Mouse (Mus musculus) stomach, embryonic 16.5 days (tissue): ENCODE measurements around the gene Gtf2h3. TPM values are rescaled to one million over a fixed set of nuclear protein-coding genes. Genes with fewer than 3 reads are reported as not detected.

Experiments
- ATAC-seq: fragments of 200-750 bp; cut with Nextera tagmentation; 2 replicates; pipeline ENCODE4 v1.8.0; 2017; ENCODE audit warnings: moderate number of reproducible peaks, moderate TSS enrichment; ENCODE audit not compliant: insufficient read depth, low FRiP score
- H3K27ac ChIP-seq: fragments of 300-500 bp; sonication (generic); 2 replicates; pipeline ENCODE4 v1.5.1; 2014; ENCODE audit warnings: low read length
- H3K27me3 ChIP-seq: fragments of 300-500 bp; sonication (generic); 2 replicates; pipeline ENCODE4 v1.6.1; 2014; ENCODE audit warnings: low read length, control low read depth, mixed read lengths; ENCODE audit not compliant: control insufficient read depth, insufficient read depth
- H3K36me3 ChIP-seq: fragments of 300-500 bp; sonication (generic); 2 replicates; pipeline ENCODE4 v1.6.1; 2014; ENCODE audit warnings: low read length; ENCODE audit not compliant: control insufficient read depth, insufficient read depth
- H3K4me1 ChIP-seq: fragments of 300-500 bp; sonication (generic); 2 replicates; pipeline ENCODE4 v1.6.1; 2014; ENCODE audit warnings: low read length, control low read depth, mixed read lengths; ENCODE audit not compliant: control insufficient read depth, insufficient read depth
- H3K4me2 ChIP-seq: fragments of 300-500 bp; sonication (generic); 2 replicates; pipeline ENCODE4 v1.6.1; 2014; ENCODE audit warnings: low read depth, low read length, mixed read lengths
- H3K4me3 ChIP-seq: fragments of 300-500 bp; sonication (generic); replicated peaks from 2 replicates; pipeline ENCODE4 v1.5.1; 2014; ENCODE audit warnings: mild to moderate bottlenecking, low read length
- H3K9ac ChIP-seq: fragments of 300-500 bp; sonication (generic); 2 replicates; pipeline ENCODE4 v1.6.1; 2014; ENCODE audit warnings: low read length
- H3K9me3 ChIP-seq: fragments of 300-500 bp; sonication (generic); replicated peaks from 2 replicates; pipeline ENCODE4 v1.6.1; 2016; ENCODE audit warnings: low read length, control low read depth; ENCODE audit not compliant: control insufficient read depth
- WGBS: fragments of 180-500 bp; shearing (Covaris S2); extraction: QIAGEN DNeasy Blood & Tissue Kit; methylation state at CpG from one replicate; pipeline ENCODE4 v1.1.7; 2014; 5-methylcytosine and 5-hydroxymethylcytosine counted together
- polyA plus RNA-seq: library from polyadenylated mRNA; unstranded; fragments of >200 nt; fragmentation: Nextera tagmentation; extraction: Ambion mirVana; gene quantifications from 2 replicates; pipeline ENCODE4 v1.2.1, GENCODE M21; 2015

Gtf2h3 gene
- polyA plus RNA-seq, 1 experiment from 2014 or later = 52.2 TPM

GRCm38 (mm10) chr5:124602349-124602748 lies 23.4 kb downstream of the Gtf2h3 start:
- Histone ChIP-seq H3K4me1 (no peaks in the 10 kb centered on the region; the same call in 1 of the 2 replicates), H3K9me3 (no peaks in the 10 kb centered on the region), H3K4me2 (no peak overlapping the region), H3K36me3 (no peaks in the 10 kb centered on the region), H3K27me3 (no peaks in the 10 kb centered on the region), H3K9ac (no peak overlapping the region), H3K4me3 (no peak overlapping the region), H3K27ac (no peak overlapping the region)
- WGBS = 71% methylated on average over 5 of the region's 5 CpGs
- no peak for ATAC-seq

GRCm38 (mm10) chr5:124604296-124604695 lies 25.4 kb downstream of the Gtf2h3 start:
- no peaks in the 10 kb centered on the region for H3K9me3 ChIP-seq
- H3K27ac ChIP-seq = no peak overlapping the region
- no peak overlapping the region for H3K4me3 ChIP-seq
- WGBS = 82% methylated on average over 4 of the region's 4 CpGs
- no peak overlapping the region for H3K4me2 ChIP-seq
- ATAC-seq = no peak
- no peaks in the 10 kb centered on the region for H3K27me3 ChIP-seq
- no peaks in the 10 kb centered on the region; the same call in 1 of the 2 replicates for H3K4me1 ChIP-seq
- H3K36me3 ChIP-seq = no peaks in the 10 kb centered on the region
- no peak overlapping the region for H3K9ac ChIP-seq

GRCm38 (mm10) chr5:124605041-124605622 lies 26.2 kb downstream of the Gtf2h3 start:
- H3K27me3 ChIP-seq = no peaks in the 10 kb centered on the region
- no peak overlapping the region for H3K27ac ChIP-seq
- H3K4me3 ChIP-seq = no peak overlapping the region
- WGBS = 77% methylated on average over 17 of the region's 17 CpGs
- no peaks in the 10 kb centered on the region for H3K9me3 ChIP-seq
- no peak for ATAC-seq
- H3K9ac ChIP-seq = no peak overlapping the region
- H3K36me3 ChIP-seq = no peaks in the 10 kb centered on the region
- H3K4me2 ChIP-seq = no peak overlapping the region
- H3K4me1 ChIP-seq = no peaks in the 10 kb centered on the region

- no peak for ATAC-seq
- H3K4me2 ChIP-seq = no peak overlapping the region
- no peaks in the 10 kb centered on the region for H3K9me3 ChIP-seq
- H3K4me3 ChIP-seq = no peak overlapping the region
- H3K36me3 ChIP-seq = no peaks in the 10 kb centered on the region
- H3K27ac ChIP-seq = no peak overlapping the region
- 72% methylated on average over 10 of the region's 10 CpGs for WGBS
- no peaks in the 10 kb centered on the region for H3K4me1 ChIP-seq
- H3K9ac ChIP-seq = no peak overlapping the region
- no peaks in the 10 kb centered on the region for H3K27me3 ChIP-seq
Measured at GRCm38 (mm10) chr5:124610965-124611364, 32.0 kb downstream of the Gtf2h3 start.

- Histone ChIP-seq H3K27me3 (no peaks in the 10 kb centered on the region), H3K4me1 (no peaks in the 10 kb centered on the region), H3K9me3 (no peaks in the 10 kb centered on the region), H3K4me3 (no peak overlapping the region), H3K4me2 (no peak overlapping the region), H3K27ac (0 out of 2 replicates have a peak overlapping the region, but pooled peaks have one; percentile 13), H3K36me3 (no peaks in the 10 kb centered on the region), H3K9ac (no peak overlapping the region)
- ATAC-seq = no peak
- WGBS = 72% methylated on average over 11 of the region's 11 CpGs
Measured at GRCm38 (mm10) chr5:124614709-124615108, 35.8 kb downstream of the Gtf2h3 start.

- ATAC-seq = no peak
- Histone ChIP-seq H3K9ac (no peak overlapping the region), H3K9me3 (no peaks in the 10 kb centered on the region), H3K27ac (no peak overlapping the region), H3K36me3 (no peaks in the 10 kb centered on the region), H3K4me3 (no peak overlapping the region), H3K4me1 (no peaks in the 10 kb centered on the region), H3K27me3 (no peaks in the 10 kb centered on the region), H3K4me2 (no peak overlapping the region)
- 79% methylated on average over 10 of the region's 10 CpGs for WGBS
Measured at GRCm38 (mm10) chr5:124618711-124619110, 39.8 kb downstream of the Gtf2h3 start.

GRCm38 (mm10) chr5:124621362-124621761 lies 42.4 kb downstream of the Gtf2h3 start:
- no peak for ATAC-seq
- Histone ChIP-seq H3K4me3 (no peak overlapping the region), H3K4me2 (no peak overlapping the region), H3K27me3 (no peaks in the 10 kb centered on the region), H3K27ac (no peak overlapping the region), H3K4me1 (no peaks in the 10 kb centered on the region), H3K9ac (no peak overlapping the region), H3K36me3 (no peaks in the 10 kb centered on the region), H3K9me3 (no peaks in the 10 kb centered on the region)
- 82% methylated on average over 13 of the region's 13 CpGs for WGBS

- no peak overlapping the region for H3K27ac ChIP-seq
- no peaks in the 10 kb centered on the region for H3K9me3 ChIP-seq
- no peaks in the 10 kb centered on the region for H3K27me3 ChIP-seq
- H3K9ac ChIP-seq = no peak overlapping the region
- H3K4me2 ChIP-seq = no peak overlapping the region
- no peak for ATAC-seq
- no peak overlapping the region for H3K4me3 ChIP-seq
- H3K4me1 ChIP-seq = peaks cover under 1% of the 10 kb centered on the region; the same call in 1 of the 2 replicates
- 89% methylated on average over 15 of the region's 15 CpGs for WGBS
- no peaks in the 10 kb centered on the region for H3K36me3 ChIP-seq
Measured at GRCm38 (mm10) chr5:124622890-124623289, 44.0 kb downstream of the Gtf2h3 start.

- no peak for ATAC-seq
- H3K4me3 ChIP-seq = no peak overlapping the region
- H3K4me2 ChIP-seq = no peak overlapping the region
- H3K9me3 ChIP-seq = no peaks in the 10 kb centered on the region
- H3K9ac ChIP-seq = no peak overlapping the region
- H3K27ac ChIP-seq = no peak overlapping the region
- 91% methylated on average over 9 of the region's 9 CpGs for WGBS
- no peaks in the 10 kb centered on the region for H3K36me3 ChIP-seq
- peaks cover 6% of the 10 kb centered on the region for H3K4me1 ChIP-seq
- no peaks in the 10 kb centered on the region for H3K27me3 ChIP-seq
Measured at GRCm38 (mm10) chr5:124624291-124624690, 45.4 kb downstream of the Gtf2h3 start.
